Comparison of ENCODE assay signal across 25 mouse cellular contexts in genomic region chr17:30616203-30616602, GRCm38 (mm10). TPM values are rescaled to one million over a fixed set of nuclear protein-coding genes. Genes with fewer than 3 reads are reported as not detected.
DNase-seq lines count a peak whose midpoint lies in the region; ATAC-seq lines count a peak whose summit lies in the region.
"Had no signal": no experiment of that assay in that cellular context is flagged by ENCODE, and none has a peak within 500 bp of the region (broad histone marks: within the 10 kb centered on the region; RNA-seq: fewer than 3 reads in every experiment).

No protein-coding gene starts in this region.

- no peaks in the 10 kb centered on the region for H3K9me3 ChIP-seq in liver, embryonic 16.5 days (replicated peaks; ENCODE audit: control insufficient read depth, low read length)
- H3K9me3 ChIP-seq: forebrain, embryonic 10.5 days; forebrain, embryonic 15.5 days; hindbrain, embryonic 13.5 days; limb, embryonic 12.5 days had no signal

- no peaks in the 10 kb centered on the region for H3K27me3 ChIP-seq in liver, embryonic 16.5 days (ENCODE audit: control insufficient read depth, insufficient read depth, low read depth, low read length)
- H3K27me3 ChIP-seq: CH12.LX; forebrain, embryonic 15.5 days; hindbrain, embryonic 13.5 days; limb, embryonic 12.5 days had no signal

- H3K4me2 ChIP-seq in liver, embryonic 16.5 days (ENCODE audit: low read depth, low read length) = no peak overlapping the region
- H3K4me2 ChIP-seq: forebrain, embryonic 15.5 days; hindbrain, embryonic 13.5 days; limb, embryonic 12.5 days had no signal

- no peak overlapping the region for H3K9ac ChIP-seq in liver, embryonic 16.5 days (ENCODE audit: low read depth, low read length)
- H3K9ac ChIP-seq: forebrain, embryonic 15.5 days; hindbrain, embryonic 13.5 days; limb, embryonic 12.5 days had no signal

- no peaks in the 10 kb centered on the region for H3K36me3 ChIP-seq in liver, embryonic 16.5 days (ENCODE audit: control insufficient read depth, insufficient read depth)
- H3K36me3 ChIP-seq: forebrain, embryonic 10.5 days; forebrain, embryonic 15.5 days; hindbrain, embryonic 13.5 days; limb, embryonic 12.5 days had no signal

- peak overlapping the region; percentile 66 for H3K27ac ChIP-seq in liver, embryonic 16.5 days (ENCODE audit: low read length)
- H3K27ac ChIP-seq: forebrain, embryonic 10.5 days; forebrain, embryonic 15.5 days; gastrocnemius, adult 2 months; hindbrain, embryonic 13.5 days; kidney, postnatal 0 days; limb, embryonic 12.5 days had no signal

- intact Hi-C loops in heart, postnatal 25 days (cut with DNase I) = no loop called here

- peak; percentile 45 for DNase-seq in heart, adult 11 months
- DNase-seq in heart, postnatal 4 days = no peak
- no peak for DNase-seq in left cerebral cortex, adult 8-10 months (ENCODE audit: low spot score in 2 of 2)
- no peak for DNase-seq in kidney, postnatal 4 days
- DNase-seq in heart, postnatal 25 days (ENCODE audit: low spot score) = no peak
- DNase-seq: adrenal gland, adult 8-10 months; cerebellum, adult 11 months; cerebellum, adult 9-10 months; cerebellum, postnatal 36 days; gastrocnemius, adult 2 months; heart, postnatal 36 days; kidney, adult 8-10 months; layer of hippocampus, postnatal 36 days; lung, adult 18-20 months; midbrain, embryonic 14.5 days had no signal

- no peak overlapping the region for H3K4me3 ChIP-seq in liver, embryonic 16.5 days (ENCODE audit: low read depth, low read length)
- H3K4me3 ChIP-seq: forebrain, embryonic 10.5 days; forebrain, embryonic 15.5 days; gastrocnemius, adult 2 months; hindbrain, embryonic 13.5 days; limb, embryonic 12.5 days had no signal

- peak; percentile 44 for ATAC-seq in erythroid progenitor cell, adult 5-6 weeks (replicated peaks; ENCODE audit: low FRiP score, poor library complexity, severe bottlenecking)
- ATAC-seq in liver, embryonic 16.5 days (ENCODE audit: low read depth) = peak; percentile 25
- ATAC-seq: forebrain, embryonic 15.5 days; intestine, embryonic 16.5 days; lung, postnatal 0 days had no signal

- H3K4me1 ChIP-seq in liver, embryonic 16.5 days (ENCODE audit: control insufficient read depth, low read depth, low read length) = peaks cover 40% of the 10 kb centered on the region

- WGBS in liver, embryonic 16.5 days (ENCODE audit: insufficient replicate concordance) = 39% methylated on average over 5 of the region's 5 CpGs

RNA-seq across cellular contexts. Expression of gene Dnah8, which starts 8.0 kb away (rescaled TPM):
- total RNA-seq in heart, postnatal 4 days (2021) = 1 to 10 TPM; 1.9 to 2.0 TPM
- 4.3 and 23.9 TPM in 2 replicates for total RNA-seq in erythroid progenitor cell, adult 5-6 weeks (2015; ENCODE audit: low replicate concordance)
- 6.1 and 6.3 TPM in 2 replicates for total RNA-seq in erythroid progenitor cell, adult 5-6 weeks (2017; ENCODE audit: low replicate concordance)
- polyA plus RNA-seq in liver, embryonic 16.5 days (2015; fragmentation: Nextera tagmentation; extraction: Ambion mirVana) = 0.89 and 0.99 TPM in 2 replicates
- total RNA-seq in left cerebral cortex, adult 8-10 months (2022) = 1 to 10 TPM in 3 of 4 experiments, under 1 TPM in 1; 0.91 to 1.9 (median 1.7) TPM
- 1 to 10 TPM in 1 of 2 experiments, under 1 TPM in 1; 0.50 to 1.2 TPM for total RNA-seq in heart, postnatal 25 days (2021)

RNA-seq across cellular contexts. Expression of gene Glo1, which starts 10.5 kb away (rescaled TPM):
- total RNA-seq in heart, postnatal 4 days (2021) = 100 to 1,000 TPM; 135 to 136 TPM
- total RNA-seq in erythroid progenitor cell, adult 5-6 weeks (2015; ENCODE audit: low replicate concordance) = 81.4 and 114 TPM in 2 replicates
- total RNA-seq in erythroid progenitor cell, adult 5-6 weeks (2017; ENCODE audit: low replicate concordance) = 95.2 and 103 TPM in 2 replicates
- polyA plus RNA-seq in liver, embryonic 16.5 days (2015; fragmentation: Nextera tagmentation; extraction: Ambion mirVana) = 259 and 271 TPM in 2 replicates
- 100 to 1,000 TPM; 157 to 162 (median 161) TPM for total RNA-seq in left cerebral cortex, adult 8-10 months (2022)
- 100 to 1,000 TPM; 141 to 164 TPM for total RNA-seq in heart, postnatal 25 days (2021)

RNA-seq across cellular contexts. Expression of gene Btbd9, which starts 39.9 kb away (rescaled TPM):
- 10 to 100 TPM; 40.6 to 40.9 TPM for total RNA-seq in heart, postnatal 4 days (2021)
- 8.8 and 14.1 TPM in 2 replicates for total RNA-seq in erythroid progenitor cell, adult 5-6 weeks (2015; ENCODE audit: low replicate concordance)
- 4.6 and 7.7 TPM in 2 replicates for total RNA-seq in erythroid progenitor cell, adult 5-6 weeks (2017; ENCODE audit: low replicate concordance)
- polyA plus RNA-seq in liver, embryonic 16.5 days (2015; fragmentation: Nextera tagmentation; extraction: Ambion mirVana) = 13.2 and 14.3 TPM in 2 replicates
- 100 to 1,000 TPM in 1 of 4 experiments, 10 to 100 TPM in 3; 85.1 to 103 (median 92.1) TPM for total RNA-seq in left cerebral cortex, adult 8-10 months (2022)
- 10 to 100 TPM; 17.9 to 20.5 TPM for total RNA-seq in heart, postnatal 25 days (2021)
